Mouse (Mus musculus) liver, embryonic 16.5 days (tissue): Measurements from ENCODE around the gene Kcnj2. TPM values are rescaled to one million over a fixed set of nuclear protein-coding genes. Genes with fewer than 3 reads are reported as not detected.

Experiments
- ATAC-seq: fragments of 200-750 bp; cut with Nextera tagmentation; 2 replicates; pipeline ENCODE4 v1.8.0; 2017; ENCODE audit warnings: low read depth, mild to moderate bottlenecking, moderate number of reproducible peaks, moderate library complexity
- H3K27ac ChIP-seq: fragments of 300-500 bp; sonication (generic); 2 replicates; pipeline ENCODE4 v1.5.1; 2014; ENCODE audit warnings: mild to moderate bottlenecking, low read length
- H3K27me3 ChIP-seq: fragments of 300-500 bp; sonication (generic); 2 replicates; pipeline ENCODE4 v1.6.1; 2014; ENCODE audit warnings: low read depth, low read length, mixed read lengths; ENCODE audit not compliant: control insufficient read depth, insufficient read depth
- H3K36me3 ChIP-seq: fragments of 300-500 bp; sonication (generic); 2 replicates; pipeline ENCODE4 v1.6.1; 2014; ENCODE audit warnings: mild to moderate bottlenecking; ENCODE audit not compliant: control insufficient read depth, insufficient read depth
- H3K4me1 ChIP-seq: fragments of 300-500 bp; sonication (generic); 2 replicates; pipeline ENCODE4 v1.6.1; 2014; ENCODE audit warnings: low read depth, low read length, mixed read lengths; ENCODE audit not compliant: control insufficient read depth
- H3K4me2 ChIP-seq: fragments of 300-500 bp; sonication (generic); 2 replicates; pipeline ENCODE4 v1.6.1; 2014; ENCODE audit warnings: low read depth, low read length, mixed read lengths
- H3K4me3 ChIP-seq: fragments of 300-500 bp; sonication (generic); 2 replicates; pipeline ENCODE4 v1.5.1; 2014; ENCODE audit warnings: low read depth, mild to moderate bottlenecking, low read length
- H3K9ac ChIP-seq: fragments of 300-500 bp; sonication (generic); 2 replicates; pipeline ENCODE4 v1.6.1; 2014; ENCODE audit warnings: low read depth, low read length
- H3K9me3 ChIP-seq: fragments of 300-500 bp; sonication (generic); replicated peaks from 2 replicates; pipeline ENCODE4 v1.6.1; 2016; ENCODE audit warnings: low read length; ENCODE audit not compliant: control insufficient read depth
- WGBS: fragments of 180-500 bp; shearing (Covaris S2); extraction: QIAGEN DNeasy Blood & Tissue Kit; methylation state at CpG from one replicate; pipeline ENCODE4 v1.1.7; 2014; ENCODE audit not compliant: insufficient replicate concordance; 5-methylcytosine and 5-hydroxymethylcytosine counted together
- polyA plus RNA-seq: library from polyadenylated mRNA; unstranded; fragments of >200 nt; fragmentation: Nextera tagmentation; extraction: Ambion mirVana; gene quantifications from 2 replicates; pipeline ENCODE4 v1.2.1, GENCODE M21; 2015

The Kcnj2 gene
- polyA plus RNA-seq, 1 experiment from 2014 or later, result 0.14 TPM

DNA sequence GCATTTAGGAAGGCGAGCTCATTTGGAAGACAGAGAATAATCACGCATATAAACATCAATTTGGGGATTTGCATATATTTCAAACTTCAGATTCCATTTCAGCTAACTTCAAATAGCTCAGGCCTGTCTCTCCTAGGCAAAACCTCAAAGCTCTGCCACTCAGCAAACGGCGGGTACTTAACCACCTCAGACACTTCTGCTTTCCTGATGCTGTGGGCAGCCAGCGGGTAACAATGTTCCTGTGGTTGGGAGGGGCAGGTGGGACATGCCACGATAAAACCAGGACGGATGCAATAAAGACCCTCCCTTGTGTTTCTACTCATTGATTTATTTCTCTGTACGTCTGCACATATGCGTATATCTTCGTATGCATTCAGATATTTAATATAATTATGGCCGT, 12.1 kb downstream of the Kcnj2 start:
- Histone ChIP-seq H3K9ac (no peak overlapping the region), H3K4me2 (no peak overlapping the region), H3K4me1 (no peaks in the 10 kb centered on the region), H3K9me3 (no peaks in the 10 kb centered on the region), H3K4me3 (no peak overlapping the region), H3K27ac (no peak overlapping the region), H3K27me3 (no peaks in the 10 kb centered on the region), H3K36me3 (no peaks in the 10 kb centered on the region)
- no peak for ATAC-seq
- 35% methylated on average over 11 of the region's 11 CpGs for WGBS

DNA sequence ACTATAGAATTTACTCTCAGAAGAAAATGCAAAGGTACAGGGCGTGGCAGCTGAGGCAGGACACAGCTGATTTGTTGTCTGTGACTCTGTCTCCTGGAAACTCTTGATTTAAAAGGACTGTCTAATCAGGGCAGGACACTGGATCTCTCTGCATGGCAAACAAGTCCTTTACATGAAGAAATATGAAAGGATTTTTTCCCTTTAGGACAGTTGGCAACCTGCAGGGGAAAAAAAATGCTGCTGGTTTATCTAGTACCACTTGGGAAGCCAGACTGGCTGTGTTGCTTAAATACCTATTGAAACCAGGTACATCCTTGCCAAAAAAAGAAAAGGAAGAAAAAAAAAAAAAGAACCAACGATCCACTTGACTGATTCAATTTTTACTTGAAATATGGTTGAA, 17.0 kb downstream of the Kcnj2 start:
- H3K4me2 ChIP-seq, result no peak overlapping the region
- H3K36me3 ChIP-seq, result no peaks in the 10 kb centered on the region
- no peaks in the 10 kb centered on the region for H3K4me1 ChIP-seq
- no peaks in the 10 kb centered on the region for H3K9me3 ChIP-seq
- no peak overlapping the region for H3K9ac ChIP-seq
- H3K27ac ChIP-seq, result no peak overlapping the region
- no peak for ATAC-seq
- no peaks in the 10 kb centered on the region for H3K27me3 ChIP-seq
- WGBS, result 46% methylated on average over 2 of the region's 2 CpGs
- H3K4me3 ChIP-seq, result no peak overlapping the region

DNA sequence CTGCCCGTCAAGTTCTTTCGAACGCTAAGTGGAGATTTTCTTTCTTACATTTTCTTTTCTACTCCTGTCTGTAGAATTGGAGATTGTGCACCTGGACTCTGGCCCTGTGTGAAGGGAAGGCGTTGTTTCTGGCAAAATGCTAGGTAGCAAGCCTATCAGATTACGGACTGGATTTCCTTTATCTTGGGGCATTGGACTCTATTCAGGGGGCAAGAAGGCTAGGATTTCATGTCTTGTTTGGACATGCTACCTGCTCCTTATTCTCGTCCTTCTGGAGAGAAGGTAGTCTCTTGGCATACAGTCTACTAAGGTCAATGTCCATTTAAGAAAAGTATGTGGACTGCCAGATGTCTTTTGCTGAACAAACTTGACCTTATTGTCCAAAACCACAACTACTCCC, 21.0 kb downstream of the Kcnj2 start:
- Histone ChIP-seq H3K9me3 (no peaks in the 10 kb centered on the region), H3K36me3 (no peaks in the 10 kb centered on the region), H3K27me3 (no peaks in the 10 kb centered on the region), H3K4me2 (no peak overlapping the region), H3K4me3 (no peak overlapping the region), H3K4me1 (no peaks in the 10 kb centered on the region), H3K27ac (no peak overlapping the region), H3K9ac (no peak overlapping the region)
- 70% methylated on average over 6 of the region's 6 CpGs for WGBS
- no peak for ATAC-seq

DNA sequence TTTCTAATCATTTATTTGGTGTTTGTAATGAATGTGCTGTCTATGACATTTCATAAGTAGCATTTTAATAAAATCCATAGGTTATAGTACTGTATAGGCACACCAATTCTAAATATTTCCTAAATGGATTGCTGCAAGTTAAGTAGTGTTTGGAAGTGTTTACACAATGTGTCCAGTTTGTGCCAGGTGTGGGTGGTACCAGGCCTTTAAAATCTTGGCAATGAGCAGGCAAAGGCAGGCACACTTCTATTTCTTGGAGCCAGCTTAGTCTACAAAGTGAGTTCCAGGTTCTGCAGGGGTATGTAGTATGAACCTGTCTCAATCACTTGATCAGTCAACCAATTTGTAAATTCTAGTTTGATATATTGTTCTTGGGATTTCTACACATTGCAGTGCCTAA, 22.3 kb downstream of the Kcnj2 start:
- Histone ChIP-seq H3K9me3 (no peaks in the 10 kb centered on the region), H3K4me1 (no peaks in the 10 kb centered on the region), H3K27me3 (no peaks in the 10 kb centered on the region), H3K27ac (no peak overlapping the region), H3K36me3 (no peaks in the 10 kb centered on the region), H3K9ac (no peak overlapping the region), H3K4me3 (no peak overlapping the region), H3K4me2 (no peak overlapping the region)
- no peak for ATAC-seq

DNA sequence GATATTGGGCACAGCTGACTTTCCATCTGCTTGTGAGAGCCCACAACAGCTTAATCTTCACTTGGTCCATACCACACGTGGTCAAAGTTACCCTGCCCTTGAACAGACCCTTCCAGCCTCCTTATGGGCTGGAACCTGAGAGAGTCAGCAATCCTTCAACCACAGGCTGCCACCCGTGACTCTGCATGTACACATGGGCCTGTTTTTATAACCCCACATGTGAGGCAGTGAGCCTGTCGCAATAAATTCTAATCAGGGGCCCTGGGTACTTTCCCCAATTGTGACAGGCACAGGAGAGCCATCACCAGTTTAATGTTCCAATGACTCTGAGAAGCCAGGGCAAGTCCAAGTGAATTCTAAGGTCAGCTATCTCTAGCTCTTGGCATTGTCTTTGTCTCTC, 22.8 kb downstream of the Kcnj2 start:
- no peaks in the 10 kb centered on the region for H3K4me1 ChIP-seq
- no peak overlapping the region for H3K27ac ChIP-seq
- H3K27me3 ChIP-seq, result no peaks in the 10 kb centered on the region
- H3K4me3 ChIP-seq, result no peak overlapping the region
- no peak overlapping the region for H3K9ac ChIP-seq
- ATAC-seq, result no peak
- H3K4me2 ChIP-seq, result no peak overlapping the region
- no peaks in the 10 kb centered on the region for H3K36me3 ChIP-seq
- WGBS, result 27% methylated on average over 3 of the region's 3 CpGs
- H3K9me3 ChIP-seq, result no peaks in the 10 kb centered on the region

DNA sequence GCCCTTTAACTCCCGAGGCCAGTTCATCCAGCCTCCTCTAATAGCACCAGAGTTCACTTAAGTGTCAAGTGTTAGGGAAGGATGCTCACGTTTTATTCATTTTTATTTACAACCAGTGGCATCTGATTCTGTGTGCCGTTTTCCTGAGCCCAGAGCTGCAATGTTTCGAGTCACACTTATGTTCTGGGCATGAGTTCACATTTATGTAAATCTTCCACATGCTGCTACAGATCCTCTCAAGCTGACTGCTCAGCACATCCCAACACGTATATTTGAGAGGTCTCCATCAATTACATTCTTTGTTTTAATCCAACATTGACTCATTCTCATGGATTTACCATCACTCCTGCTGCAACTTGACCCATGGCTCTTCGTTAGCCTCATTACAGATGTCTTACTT, 25.2 kb downstream of the Kcnj2 start:
- Histone ChIP-seq H3K4me2 (no peak overlapping the region), H3K36me3 (no peaks in the 10 kb centered on the region), H3K27me3 (no peaks in the 10 kb centered on the region), H3K4me3 (no peak overlapping the region), H3K4me1 (no peaks in the 10 kb centered on the region), H3K27ac (no peak overlapping the region), H3K9me3 (no peaks in the 10 kb centered on the region), H3K9ac (no peak overlapping the region)
- ATAC-seq, result no peak
- 54% methylated on average over 6 of the region's 6 CpGs for WGBS

DNA sequence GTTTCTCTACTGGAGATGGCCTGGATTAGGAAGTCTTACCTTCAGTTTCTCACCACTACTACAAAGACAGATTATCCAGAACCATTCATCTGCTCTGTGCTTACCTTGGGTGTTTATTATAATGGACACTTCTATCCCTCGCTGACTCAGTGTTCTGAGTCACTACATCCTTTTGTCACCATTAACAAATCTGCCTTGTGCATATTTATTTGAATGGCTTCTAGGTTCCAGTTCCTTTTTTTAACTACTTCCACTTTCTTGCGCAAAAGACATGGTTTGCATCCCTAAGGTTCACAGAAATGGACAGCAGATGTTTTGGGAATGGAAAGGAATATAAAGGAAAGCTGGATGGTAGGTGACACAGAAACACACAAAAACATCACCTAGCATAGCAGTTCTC, 27.0 kb downstream of the Kcnj2 start:
- WGBS, result 41% methylated on average over 2 of the region's 2 CpGs
- no peaks in the 10 kb centered on the region for H3K9me3 ChIP-seq

DNA sequence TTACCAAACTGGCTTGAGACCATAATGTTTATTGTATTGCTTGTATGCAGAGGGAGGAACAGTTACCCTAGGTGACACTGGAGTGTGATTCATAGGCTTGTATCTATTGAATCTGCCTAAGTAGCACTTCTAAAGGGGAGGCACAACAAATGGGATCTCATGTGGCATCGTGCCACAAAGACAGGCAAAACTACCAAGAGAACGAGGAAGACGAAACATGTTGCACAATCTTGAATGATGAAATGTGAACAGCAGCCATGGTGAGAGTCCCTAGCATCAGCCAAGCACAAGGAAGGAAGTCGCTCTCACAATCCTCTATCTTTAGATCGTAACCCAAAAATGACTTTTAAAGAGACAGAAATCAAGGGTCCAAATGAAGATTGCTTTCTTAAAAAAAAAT, 30.6 kb downstream of the Kcnj2 start:
- H3K4me1 ChIP-seq, result no peaks in the 10 kb centered on the region
- 31% methylated on average over 5 of the region's 5 CpGs for WGBS
- no peaks in the 10 kb centered on the region for H3K27me3 ChIP-seq
- no peak overlapping the region for H3K27ac ChIP-seq
- H3K9me3 ChIP-seq, result no peaks in the 10 kb centered on the region
- H3K4me2 ChIP-seq, result no peak overlapping the region
- no peak; the same call in 1 of the 2 replicates for ATAC-seq
- H3K4me3 ChIP-seq, result no peak overlapping the region
- no peak overlapping the region for H3K9ac ChIP-seq
- H3K36me3 ChIP-seq, result no peaks in the 10 kb centered on the region

More for the DNA sequence above, 27.0 kb downstream of the Kcnj2 start:
- H3K27ac ChIP-seq, result no peak overlapping the region
- H3K4me2 ChIP-seq, result no peak overlapping the region
- ATAC-seq, result no peak
- no peak overlapping the region for H3K9ac ChIP-seq
- H3K4me3 ChIP-seq, result no peak overlapping the region
- H3K4me1 ChIP-seq, result no peaks in the 10 kb centered on the region
- H3K27me3 ChIP-seq, result no peaks in the 10 kb centered on the region
- no peaks in the 10 kb centered on the region for H3K36me3 ChIP-seq

DNA sequence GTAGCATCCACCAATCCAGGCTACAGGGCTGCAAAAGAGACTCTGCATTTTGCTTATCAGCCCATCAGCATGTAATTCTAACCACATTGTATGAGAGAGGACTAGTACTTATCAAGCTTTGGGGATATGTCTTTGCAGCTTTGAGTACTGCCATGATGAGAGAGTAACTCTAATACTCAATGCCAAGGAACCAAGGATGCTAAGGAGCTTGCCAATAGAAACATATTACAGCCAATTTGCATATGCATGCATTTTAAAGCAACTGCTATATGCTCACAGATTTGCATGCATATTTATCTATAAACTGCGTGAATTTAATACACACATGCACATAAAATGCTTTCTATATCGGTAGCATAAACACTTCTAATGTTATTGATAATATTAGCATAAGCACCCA, 34.2 kb downstream of the Kcnj2 start:
- Histone ChIP-seq H3K27me3 (no peaks in the 10 kb centered on the region), H3K27ac (no peak overlapping the region), H3K4me3 (no peak overlapping the region), H3K9ac (no peak overlapping the region), H3K4me1 (no peaks in the 10 kb centered on the region), H3K36me3 (no peaks in the 10 kb centered on the region), H3K4me2 (no peak overlapping the region), H3K9me3 (no peaks in the 10 kb centered on the region)
- WGBS, result 62% methylated on average over 2 of the region's 2 CpGs
- ATAC-seq, result no peak

DNA sequence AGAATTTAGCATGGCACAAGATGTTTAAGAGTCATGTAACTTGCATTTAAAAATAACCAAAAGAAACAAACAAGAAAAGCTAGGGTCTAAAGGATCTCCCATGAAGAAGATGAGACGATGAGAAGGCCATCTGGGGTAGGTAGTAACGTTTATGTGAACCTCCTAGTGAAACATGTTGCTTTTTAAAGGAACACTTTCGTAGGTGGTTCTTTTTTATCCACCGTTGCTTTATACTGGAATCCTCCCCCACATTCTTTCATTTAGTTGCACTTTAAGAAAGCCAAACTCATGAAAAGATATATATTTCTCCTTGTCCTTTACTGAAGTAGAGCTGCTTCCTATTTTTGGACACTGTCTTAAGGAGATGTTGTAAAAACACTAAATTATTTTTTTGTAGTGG, 34.7 kb downstream of the Kcnj2 start:
- ATAC-seq, result no peak
- Histone ChIP-seq H3K27me3 (no peaks in the 10 kb centered on the region), H3K4me3 (no peak overlapping the region), H3K9ac (no peak overlapping the region), H3K9me3 (no peaks in the 10 kb centered on the region), H3K27ac (no peak overlapping the region), H3K4me1 (no peaks in the 10 kb centered on the region), H3K36me3 (no peaks in the 10 kb centered on the region), H3K4me2 (no peak overlapping the region)
- WGBS, result 59% methylated on average over 4 of the region's 4 CpGs
